Mouse (Mus musculus): ENCODE results near the gene Bcl6b.

Gene Bcl6b

GRCm38 (mm10) chr11:70212896-70213295 is 16.7 kb downstream of the Bcl6b start:
- in situ Hi-C loops (cut with MboI, MseI): no loop called here

- in situ Hi-C loops (cut with MboI, MseI): no loop called here
These were observed 17.2 kb downstream of the Bcl6b start, which contains the start of gene Slc16a11 for GRCm38 (mm10) chr11:70212423-70212822. Slc16a11 (plus strand) TSS chr11:70212752.

- in situ Hi-C loops (cut with MboI, MseI): no loop called here
These were observed 17.6 kb downstream of the Bcl6b start for GRCm38 (mm10) chr11:70211972-70212371.

- in situ Hi-C loops (cut with MboI, MseI): no loop called here
These were observed 18.9 kb downstream of the Bcl6b start for GRCm38 (mm10) chr11:70210681-70211080.

- in situ Hi-C loops (cut with MboI, MseI): no loop called here
These were observed 20.7 kb downstream of the Bcl6b start for GRCm38 (mm10) chr11:70208778-70209388.

- in situ Hi-C loops (cut with MboI, MseI): no loop called here
These were observed 22.3 kb downstream of the Bcl6b start for GRCm38 (mm10) chr11:70207283-70207682.

- in situ Hi-C loops (cut with MboI, MseI): no loop called here
These were observed 22.8 kb downstream of the Bcl6b start for GRCm38 (mm10) chr11:70206801-70207200.

- in situ Hi-C loops (cut with MboI, MseI): loop anchor here (5.0 kb wide), 1 partner anchor 144 kb away; no protein-coding TSS in a partner anchor
These were observed 27.9 kb downstream of the Bcl6b start for GRCm38 (mm10) chr11:70201691-70202090.

GRCm38 (mm10) chr11:70200036-70200608 is 29.5 kb downstream of the Bcl6b start:
- in situ Hi-C loops (cut with MboI, MseI): loop anchor here (5.0 kb wide), 1 partner anchor 143 kb away; no protein-coding TSS in a partner anchor

- in situ Hi-C loops (cut with MboI, MseI): no loop called here
These were observed 30.5 kb downstream of the Bcl6b start for GRCm38 (mm10) chr11:70199107-70199506.

- in situ Hi-C loops (cut with MboI, MseI): no loop called here
These were observed 31.3 kb downstream of the Bcl6b start for GRCm38 (mm10) chr11:70198332-70198731.

- in situ Hi-C loops (cut with MboI, MseI): no loop called here
These were observed 36.0 kb downstream of the Bcl6b start for GRCm38 (mm10) chr11:70193354-70194285.

GRCm38 (mm10) chr11:70192157-70192556 is 37.4 kb downstream of the Bcl6b start:
- in situ Hi-C loops (cut with MboI, MseI): no loop called here

- in situ Hi-C loops (cut with MboI, MseI): no loop called here
These were observed 38.4 kb downstream of the Bcl6b start for GRCm38 (mm10) chr11:70191188-70191587.

GRCm38 (mm10) chr11:70189319-70190134 is 40.1 kb downstream of the Bcl6b start:
- in situ Hi-C loops (cut with MboI, MseI): no loop called here

GRCm38 (mm10) chr11:70185120-70185519 is 44.5 kb downstream of the Bcl6b start:
- in situ Hi-C loops (cut with MboI, MseI): no loop called here

- in situ Hi-C loops (cut with MboI, MseI): no loop called here
These were observed 49.1 kb downstream of the Bcl6b start for GRCm38 (mm10) chr11:70180496-70180895.

GRCm38 (mm10) chr11:70179401-70179800 is 50.2 kb downstream of the Bcl6b start:
- in situ Hi-C loops (cut with MboI, MseI): no loop called here

GRCm38 (mm10) chr11:70178756-70179155 is 50.8 kb downstream of the Bcl6b start:
- in situ Hi-C loops (cut with MboI, MseI): no loop called here

- in situ Hi-C loops (cut with MboI, MseI): no loop called here
These were observed 51.3 kb downstream of the Bcl6b start for GRCm38 (mm10) chr11:70178311-70178710.

- in situ Hi-C loops (cut with MboI, MseI): no loop called here
These were observed 52.0 kb downstream of the Bcl6b start for GRCm38 (mm10) chr11:70177647-70178046.

All from T-helper 2 cell (primary cell).